Mouse (Mus musculus) erythroblast, embryonic 14.5 days (primary cell): ENCODE results near the gene Gm28048.

Source experiments
- GATA1 ChIP-seq: IDR thresholded peaks from 2 replicates; pipeline ENCODE4 v1.6.1; 2012; ENCODE audit warnings: low read length, inconsistent platforms, mixed read lengths
- TAL1 ChIP-seq: IDR thresholded peaks from 3 replicates; pipeline ENCODE4 v1.6.1; 2012; ENCODE audit warnings: low read length, inconsistent platforms, mixed read lengths

- TF ChIP-seq GATA1 (no peak), TAL1 (no peak)
Observed at GRCm38 (mm10) chr11:22913744-22914143, 68.1 kb downstream of the Gm28048 start.
